Mouse (Mus musculus) ovary, postnatal 10 days (tissue): ENCODE results near the gene Cttnbp2nl.

Experiments used
- DNase-seq: peaks from one replicate; pipeline ENCODE4 v3.0.0; 2022; ENCODE audit warnings: low spot score

The Cttnbp2nl gene

GRCm38 (mm10) chr3:105052937-105053697 lies at the start of gene Cttnbp2nl:
TSS of gene Cttnbp2nl (minus strand) at chr3:105053146.
- DNase-seq: peak; percentile 99

GRCm38 (mm10) chr3:105100270-105100589 lies 47.3 kb upstream of the Cttnbp2nl start:
- DNase-seq: no peak

- no peak for DNase-seq
These were observed 46.8 kb upstream of the Cttnbp2nl start for GRCm38 (mm10) chr3:105099526-105100269.

- no peak for DNase-seq
These were observed 44.6 kb upstream of the Cttnbp2nl start for GRCm38 (mm10) chr3:105097581-105097980.

GRCm38 (mm10) chr3:105095026-105095425 lies 42.1 kb upstream of the Cttnbp2nl start:
- DNase-seq: no peak

GRCm38 (mm10) chr3:105094448-105094847 lies 41.5 kb upstream of the Cttnbp2nl start:
- no peak for DNase-seq

- DNase-seq: no peak
These were observed 40.0 kb upstream of the Cttnbp2nl start for GRCm38 (mm10) chr3:105092721-105093505.

- no peak for DNase-seq
These were observed 38.0 kb upstream of the Cttnbp2nl start for GRCm38 (mm10) chr3:105090981-105091380.

GRCm38 (mm10) chr3:105090147-105090546 lies 37.2 kb upstream of the Cttnbp2nl start:
- no peak for DNase-seq

- no peak for DNase-seq
These were observed 35.7 kb upstream of the Cttnbp2nl start for GRCm38 (mm10) chr3:105088638-105089037.

GRCm38 (mm10) chr3:105087344-105087743 lies 34.4 kb upstream of the Cttnbp2nl start:
- no peak for DNase-seq

- DNase-seq: peak; percentile 49
These were observed 25.4 kb upstream of the Cttnbp2nl start for GRCm38 (mm10) chr3:105078231-105078826.

GRCm38 (mm10) chr3:105075796-105076195 lies 22.9 kb upstream of the Cttnbp2nl start:
- DNase-seq: no peak

GRCm38 (mm10) chr3:105072536-105072935 lies 19.6 kb upstream of the Cttnbp2nl start:
- DNase-seq: no peak

GRCm38 (mm10) chr3:105071251-105071650 lies 18.3 kb upstream of the Cttnbp2nl start:
- DNase-seq: no peak

GRCm38 (mm10) chr3:105070553-105070952 lies 17.6 kb upstream of the Cttnbp2nl start:
- no peak for DNase-seq

- no peak for DNase-seq
These were observed 13.6 kb upstream of the Cttnbp2nl start, which contains the start of gene 4930564D02Rik for GRCm38 (mm10) chr3:105066544-105066943. TSS of gene 4930564D02Rik (plus strand) at chr3:105066844.

GRCm38 (mm10) chr3:105062676-105063075 lies 9.7 kb upstream of the Cttnbp2nl start:
- DNase-seq: no peak

- no peak for DNase-seq
These were observed 9.0 kb upstream of the Cttnbp2nl start for GRCm38 (mm10) chr3:105061991-105062390.

- DNase-seq: no peak
These were observed 8.6 kb upstream of the Cttnbp2nl start for GRCm38 (mm10) chr3:105061496-105061895.

- no peak for DNase-seq
These were observed 8.0 kb upstream of the Cttnbp2nl start for GRCm38 (mm10) chr3:105060992-105061391.

- no peak for DNase-seq
These were observed 7.0 kb upstream of the Cttnbp2nl start for GRCm38 (mm10) chr3:105059911-105060310.
